9 mouse cellular contexts compared by ENCODE assay signal in genomic region chr7:79270961-79271387, GRCm38 (mm10). TPM values are rescaled to one million over a fixed set of nuclear protein-coding genes. Genes with fewer than 3 reads are reported as not detected.
DNase-seq lines count a peak whose midpoint lies in the region; ATAC-seq and TF ChIP-seq lines count a peak whose summit lies in the region.
"Had no signal": no experiment of that assay in that cellular context is flagged by ENCODE, and none has a peak within 500 bp of the region (broad histone marks: within the 10 kb centered on the region; RNA-seq: fewer than 3 reads in every experiment).

No protein-coding gene starts in this region.

- peak; percentile 66 for TF ChIP-seq EP300 in liver, embryonic 14.5 days (IDR thresholded peaks at IDR 0.05; ENCODE audit: low read depth)

- H3K4me2 ChIP-seq in liver, embryonic 14.5 days (ENCODE audit: low read depth) = peak overlapping the region; percentile 83
- no peak overlapping the region for H3K4me2 ChIP-seq in hindbrain, embryonic 12.5 days (replicated peaks)
- no peak overlapping the region for H3K4me2 ChIP-seq in midbrain, embryonic 13.5 days (replicated peaks)
- H3K4me2 ChIP-seq: limb, embryonic 15.5 days had no signal

- H3K4me1 ChIP-seq in embryonic fibroblast, embryonic 13.5 days (ENCODE audit: control insufficient read depth, insufficient read depth, low read length) = peaks cover 29% of the 10 kb centered on the region
- peaks cover 67 to 69% of the 10 kb centered on the region in 2 experiments for H3K4me1 ChIP-seq in liver, embryonic 14.5 days (replicated peaks; ENCODE audit: control insufficient read depth in 2 of 2, insufficient read depth in 2 of 2, low read length in 1 of 2)
- peaks cover 32% of the 10 kb centered on the region for H3K4me1 ChIP-seq in hindbrain, embryonic 12.5 days
- H3K4me1 ChIP-seq in midbrain, embryonic 13.5 days (replicated peaks) = peaks cover 35% of the 10 kb centered on the region

- peak overlapping the region; percentile 67 for H3K9ac ChIP-seq in liver, embryonic 14.5 days (replicated peaks)
- H3K9ac ChIP-seq in hindbrain, embryonic 12.5 days = no peak overlapping the region
- H3K9ac ChIP-seq in midbrain, embryonic 13.5 days (replicated peaks) = no peak overlapping the region
- H3K9ac ChIP-seq: limb, embryonic 15.5 days had no signal

- peak overlapping the region; percentile 56; the same call in 1 of the 2 replicates for H3K27ac ChIP-seq in embryonic fibroblast, embryonic 13.5 days (ENCODE audit: insufficient read depth, low read length)
- peak overlapping the region; percentile 97 for H3K27ac ChIP-seq in liver, embryonic 14.5 days
- no peak overlapping the region for H3K27ac ChIP-seq in hindbrain, embryonic 12.5 days
- no peak overlapping the region for H3K27ac ChIP-seq in midbrain, embryonic 13.5 days
- H3K27ac ChIP-seq: limb, embryonic 15.5 days had no signal

- no peak overlapping the region for H3K4me3 ChIP-seq in embryonic fibroblast, embryonic 13.5 days (ENCODE audit: insufficient read depth, low read length)
- H3K4me3 ChIP-seq in liver, embryonic 14.5 days (ENCODE audit: insufficient read depth in 1 of 2, low read depth in 2 of 2, low read length in 2 of 2) = no peak overlapping the region; a peak in 1 of 4 replicates
- H3K4me3 ChIP-seq in hindbrain, embryonic 12.5 days = no peak overlapping the region
- no peak overlapping the region for H3K4me3 ChIP-seq in midbrain, embryonic 13.5 days (replicated peaks)
- H3K4me3 ChIP-seq: limb, embryonic 15.5 days had no signal

- 28% methylated on average over 9 of the region's 9 CpGs for WGBS in liver, embryonic 14.5 days (ENCODE audit: insufficient replicate concordance)
- 83% methylated on average over 9 of the region's 9 CpGs for WGBS in hindbrain, embryonic 12.5 days
- 86% methylated on average over 9 of the region's 9 CpGs for WGBS in midbrain, embryonic 13.5 days

- peak; percentile 25 for ATAC-seq in liver, embryonic 14.5 days (ENCODE audit: insufficient read depth)
- no peak for ATAC-seq in hindbrain, embryonic 12.5 days (ENCODE audit: low FRiP score)
- ATAC-seq in midbrain, embryonic 13.5 days = no peak

- no peak for TF ChIP-seq CTCF in embryonic fibroblast, embryonic 13.5 days (IDR thresholded peaks at IDR 0.05; ENCODE audit: borderline replicate concordance, insufficient read depth, low read length)
- no peak for TF ChIP-seq CTCF in liver, embryonic 14.5 days (IDR thresholded peaks at IDR 0.05; ENCODE audit: low read depth)

- H3K27me3 ChIP-seq in liver, embryonic 14.5 days (ENCODE audit: control insufficient read depth, insufficient read depth, low read length) = no peaks in the 10 kb centered on the region
- no peaks in the 10 kb centered on the region for H3K27me3 ChIP-seq in hindbrain, embryonic 12.5 days
- H3K27me3 ChIP-seq in midbrain, embryonic 13.5 days = no peaks in the 10 kb centered on the region
- H3K27me3 ChIP-seq: limb, embryonic 15.5 days had no signal

- DNase-seq in adrenal gland, adult 2 months = peak; percentile 78
- DNase-seq in adrenal gland, postnatal 10 days = no peak
- peak; percentile 33 for DNase-seq in ES-CJ7 (ENCODE audit: low read depth, low spot score)
- peak; percentile 84 to 85 (median 84) for DNase-seq in liver, embryonic 14.5 days (ENCODE audit: low read depth in 3 of 3, low spot score in 3 of 3)
- no peak for DNase-seq in gastrocnemius, postnatal 14 days

- H3K36me3 ChIP-seq in liver, embryonic 14.5 days (replicated peaks; ENCODE audit: control insufficient read depth, insufficient read depth, low read depth) = no peaks in the 10 kb centered on the region; the same call in 1 of the 2 replicates
- no peaks in the 10 kb centered on the region for H3K36me3 ChIP-seq in hindbrain, embryonic 12.5 days
- no peaks in the 10 kb centered on the region for H3K36me3 ChIP-seq in midbrain, embryonic 13.5 days
- H3K36me3 ChIP-seq: limb, embryonic 15.5 days had no signal

- no peaks in the 10 kb centered on the region for H3K9me3 ChIP-seq in liver, embryonic 14.5 days (ENCODE audit: control insufficient read depth, low read length)
- no peaks in the 10 kb centered on the region for H3K9me3 ChIP-seq in hindbrain, embryonic 12.5 days (replicated peaks)
- H3K9me3 ChIP-seq in midbrain, embryonic 13.5 days = no peaks in the 10 kb centered on the region
- H3K9me3 ChIP-seq: limb, embryonic 15.5 days had no signal

- TF ChIP-seq POLR2A in embryonic fibroblast, embryonic 13.5 days (IDR thresholded peaks at IDR 0.05; ENCODE audit: low read depth, low read length) = no peak

- intact Hi-C loops in gastrocnemius, postnatal 14 days (cut with DNase I; ENCODE audit: low total_unique reads) = no loop called here

RNA-seq across cellular contexts. Expression of gene Abhd2, which starts 2.0 kb away (rescaled TPM):
- total RNA-seq in adrenal gland, adult 2 months (2021) = 1,000 to 10,000 TPM; 1,164 to 1,465 TPM
- polyA plus RNA-seq in adrenal gland, adult 2 months (2012; rRNA removed) = 187 and 262 TPM in 2 replicates
- 100 to 1,000 TPM; 247 to 382 TPM for total RNA-seq in adrenal gland, postnatal 10 days (2021)
- polyA plus RNA-seq in embryonic fibroblast, embryonic 13.5 days (2011; ENCODE audit: insufficient read length, low read depth, missing spikeins) = 80.4 and 80.5 TPM in 2 replicates
- polyA plus RNA-seq in liver, embryonic 14.5 days (2012; rRNA removed) = 5.6 and 6.0 TPM in 2 replicates
- 11.4 TPM in 2 replicates for polyA plus RNA-seq in liver, embryonic 14.5 days (2014; fragmentation: Nextera tagmentation; extraction: Ambion mirVana)
- 10 to 100 TPM in 1 of 2 experiments, 1 to 10 TPM in 1; 8.7 to 11.7 TPM for total RNA-seq in gastrocnemius, postnatal 14 days (2021)
- 14.3 and 17.7 TPM in 2 replicates for polyA plus RNA-seq in hindbrain, embryonic 12.5 days (2016; fragmentation: Nextera tagmentation; extraction: Ambion mirVana)
- 16.4 and 16.5 TPM in 2 replicates for polyA plus RNA-seq in midbrain, embryonic 13.5 days (2015; fragmentation: Nextera tagmentation; extraction: Ambion mirVana)

Comparison
In these comparisons a context has a peak if more than half of its experiments do, and no peak if none do; other contexts are left out.
1. DNase-seq: peak in adrenal gland, adult 2 months (single experiment), ES-CJ7 (single experiment) and liver, embryonic 14.5 days (3 of 3); none in adrenal gland, postnatal 10 days (single experiment) and gastrocnemius, postnatal 14 days (single experiment).
2. H3K27ac ChIP-seq: peak in embryonic fibroblast, embryonic 13.5 days (single experiment) and liver, embryonic 14.5 days (single experiment); none in hindbrain, embryonic 12.5 days (single experiment) and midbrain, embryonic 13.5 days (single experiment).